Mouse (Mus musculus) embryonic facial prominence, embryonic 12.5 days (tissue): Measurements from ENCODE around the gene Smyd1. TPM values are rescaled to one million over a fixed set of nuclear protein-coding genes. Genes with fewer than 3 reads are reported as not detected.
"Not testable (repeated sequence)": the region's sequence is repeated elsewhere in the genome, so short reads cannot be mapped to it uniquely, and the experiment has no call there.

Experiments used
- ATAC-seq: fragments of 200-750 bp; cut with Nextera tagmentation; 2 replicates; pipeline ENCODE4 v1.8.0; 2017; ENCODE audit not compliant: insufficient number of reproducible peaks, insufficient read depth, low FRiP score, low TSS enrichment
- H3K27ac ChIP-seq: fragments of 300-500 bp; sonication (generic); 2 replicates; pipeline ENCODE4 v1.5.1; 2016; ENCODE audit warnings: mild to moderate bottlenecking
- H3K27me3 ChIP-seq: fragments of 300-500 bp; sonication (generic); 2 replicates; pipeline ENCODE4 v1.6.1; 2016; ENCODE audit warnings: mild to moderate bottlenecking, moderate library complexity
- H3K36me3 ChIP-seq: fragments of 300-500 bp; sonication (generic); 2 replicates; pipeline ENCODE4 v1.6.1; 2016; ENCODE audit warnings: mild to moderate bottlenecking
- H3K4me1 ChIP-seq: fragments of 300-500 bp; sonication (generic); 2 replicates; pipeline ENCODE4 v1.6.1; 2016
- H3K4me2 ChIP-seq: fragments of 300-500 bp; sonication (generic); replicated peaks from 2 replicates; pipeline ENCODE4 v1.6.1; 2016; ENCODE audit warnings: mild to moderate bottlenecking, moderate library complexity
- H3K4me3 ChIP-seq: fragments of 300-500 bp; sonication (generic); 2 replicates; pipeline ENCODE4 v1.5.1; 2016; ENCODE audit warnings: mild to moderate bottlenecking
- H3K9ac ChIP-seq: fragments of 300-500 bp; sonication (generic); 2 replicates; pipeline ENCODE4 v1.6.1; 2016; ENCODE audit warnings: mild to moderate bottlenecking, moderate library complexity
- H3K9me3 ChIP-seq: fragments of 300-500 bp; sonication (generic); 2 replicates; pipeline ENCODE4 v1.6.1; 2016; ENCODE audit warnings: mild to moderate bottlenecking, moderate library complexity
- whole genome bisulfite sequencing: fragments of 180-500 bp; shearing (Covaris S2); methylation state at CpG from one replicate; pipeline ENCODE4 v1.1.7; 2016; 5-methylcytosine and 5-hydroxymethylcytosine counted together
- polyA plus RNA-seq: library from polyadenylated mRNA; unstranded; fragments of >200 nt; fragmentation: Nextera tagmentation; extraction: Ambion mirVana; gene quantifications from 2 replicates; pipeline ENCODE4 v1.2.1, GENCODE M21; 2016

Smyd1 gene
- polyA plus RNA-seq, 1 experiment from 2014 or later: 2.8 TPM

DNA sequence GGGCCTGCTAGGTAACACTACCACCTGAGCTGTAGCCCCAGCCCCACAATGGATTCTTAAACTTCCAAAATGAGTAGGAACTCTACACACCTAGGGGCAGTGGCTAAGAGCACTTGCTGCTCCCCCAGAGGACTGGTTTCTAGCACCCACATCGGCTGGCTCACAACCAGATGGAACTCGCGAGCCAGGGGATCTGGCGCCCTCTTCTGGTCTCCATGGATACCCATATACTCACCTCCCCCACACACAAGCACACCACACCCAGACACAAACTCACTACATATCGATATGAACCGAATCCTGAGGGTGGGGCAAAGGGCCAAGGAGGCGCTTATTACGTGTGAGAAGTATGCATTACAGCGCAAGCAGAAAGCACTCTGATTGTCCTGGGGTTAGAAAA lies 26.0 kb upstream of the Smyd1 start:
- Histone ChIP-seq H3K27me3 (no peaks in the 10 kb centered on the region), H3K4me2 (no peak overlapping the region), H3K9me3 (no peaks in the 10 kb centered on the region), H3K36me3 (no peaks in the 10 kb centered on the region), H3K9ac (no peak overlapping the region), H3K27ac (no peak overlapping the region), H3K4me3 (no peak overlapping the region), H3K4me1 (no peaks in the 10 kb centered on the region)
- 96% methylated on average over 9 of the region's 9 CpGs for WGBS
- no peak for ATAC-seq

- no peaks in the 10 kb centered on the region for H3K4me1 ChIP-seq
- no peak overlapping the region for H3K4me2 ChIP-seq
- no peak for ATAC-seq
- 86% methylated on average over 9 of the region's 9 CpGs for WGBS
- no peak overlapping the region for H3K9ac ChIP-seq
- H3K27me3 ChIP-seq: no peaks in the 10 kb centered on the region
- H3K9me3 ChIP-seq: no peaks in the 10 kb centered on the region
- H3K27ac ChIP-seq: no peak overlapping the region
- no peak overlapping the region for H3K4me3 ChIP-seq
- H3K36me3 ChIP-seq: no peaks in the 10 kb centered on the region
These were observed 19.1 kb upstream of the Smyd1 start for GRCm38 (mm10) chr6:71341179-71341578.

- ATAC-seq: no peak
- WGBS: 76% methylated on average over 4 of the region's 4 CpGs
These were observed 17.3 kb upstream of the Smyd1 start for GRCm38 (mm10) chr6:71339351-71339750.

GRCm38 (mm10) chr6:71338941-71339340 lies 16.9 kb upstream of the Smyd1 start:
- H3K4me1 ChIP-seq: no peaks in the 10 kb centered on the region
- no peak overlapping the region for H3K4me3 ChIP-seq
- no peak overlapping the region for H3K4me2 ChIP-seq
- H3K9ac ChIP-seq: no peak overlapping the region
- 86% methylated on average over 3 of the region's 3 CpGs for WGBS
- H3K27ac ChIP-seq: no peak overlapping the region
- no peaks in the 10 kb centered on the region for H3K36me3 ChIP-seq
- no peaks in the 10 kb centered on the region for H3K27me3 ChIP-seq
- H3K9me3 ChIP-seq: no peaks in the 10 kb centered on the region
- no peak for ATAC-seq

More at GRCm38 (mm10) chr6:71339351-71339750, 17.3 kb upstream of the Smyd1 start:
- no peak overlapping the region for H3K4me2 ChIP-seq
- no peaks in the 10 kb centered on the region for H3K4me1 ChIP-seq
- H3K9ac ChIP-seq: no peak overlapping the region
- no peak overlapping the region for H3K4me3 ChIP-seq
- H3K27ac ChIP-seq: no peak overlapping the region
- H3K27me3 ChIP-seq: no peaks in the 10 kb centered on the region
- H3K9me3 ChIP-seq: no peaks in the 10 kb centered on the region
- no peaks in the 10 kb centered on the region for H3K36me3 ChIP-seq

DNA sequence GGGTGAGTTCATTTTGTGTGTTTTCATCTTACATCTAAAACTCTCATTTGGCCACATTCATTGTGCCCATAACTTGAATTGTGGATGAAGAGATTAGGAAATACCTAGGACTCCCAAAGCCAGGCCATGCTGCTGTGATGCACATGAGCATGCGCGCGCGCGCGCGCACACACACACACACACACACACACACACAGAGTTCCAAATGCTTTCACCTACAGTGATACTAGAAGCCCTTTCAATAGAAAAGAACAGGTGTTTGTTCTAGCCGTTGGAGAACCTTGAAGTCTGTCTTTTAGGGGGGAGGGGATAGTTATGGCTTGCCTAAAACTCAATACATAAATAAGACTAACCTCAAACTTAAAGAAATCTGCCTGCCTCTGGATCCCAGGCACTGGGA lies 15.6 kb upstream of the Smyd1 start:
- H3K9ac ChIP-seq: no peak overlapping the region
- WGBS: 95% methylated on average over 8 of the region's 8 CpGs

GRCm38 (mm10) chr6:71333578-71334273 lies 11.7 kb upstream of the Smyd1 start:
- Histone ChIP-seq H3K4me3 (no peak overlapping the region), H3K27me3 (no peaks in the 10 kb centered on the region), H3K4me1 (no peaks in the 10 kb centered on the region), H3K9me3 (no peaks in the 10 kb centered on the region), H3K27ac (no peak overlapping the region), H3K36me3 (no peaks in the 10 kb centered on the region), H3K9ac (no peak overlapping the region), H3K4me2 (no peak overlapping the region)
- no peak for ATAC-seq
- WGBS: 90% methylated on average over 11 of the region's 11 CpGs

More for the DNA sequence above, 15.6 kb upstream of the Smyd1 start:
- H3K27ac ChIP-seq: no peak overlapping the region
- no peak overlapping the region for H3K4me3 ChIP-seq
- H3K36me3 ChIP-seq: no peaks in the 10 kb centered on the region
- no peak overlapping the region for H3K4me2 ChIP-seq
- no peaks in the 10 kb centered on the region for H3K4me1 ChIP-seq
- no peak for ATAC-seq
- H3K9me3 ChIP-seq: no peaks in the 10 kb centered on the region
- no peaks in the 10 kb centered on the region for H3K27me3 ChIP-seq

DNA sequence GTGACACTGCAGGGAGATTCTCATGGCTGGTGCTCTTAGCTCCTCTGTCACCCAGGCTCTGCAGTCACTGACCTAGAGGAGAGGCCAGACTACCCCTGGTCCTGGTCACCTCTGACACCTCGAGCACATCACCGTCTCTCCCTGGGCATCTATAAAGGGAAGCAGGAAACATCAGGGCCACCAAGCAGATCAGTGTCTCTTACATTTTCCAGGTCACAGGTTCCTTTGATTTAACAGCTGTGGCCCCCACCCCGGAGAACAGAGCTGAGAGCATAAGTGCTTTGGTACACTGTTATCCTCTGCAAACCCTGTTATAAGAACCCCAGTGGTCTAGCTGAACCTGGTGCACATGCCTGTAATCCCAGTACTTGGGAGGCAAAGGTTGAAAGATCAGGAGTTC lies 11.0 kb upstream of the Smyd1 start:
- Histone ChIP-seq H3K9ac (no peak overlapping the region), H3K4me2 (no peak overlapping the region), H3K4me1 (no peaks in the 10 kb centered on the region), H3K9me3 (no peaks in the 10 kb centered on the region), H3K27ac (no peak overlapping the region), H3K36me3 (no peaks in the 10 kb centered on the region), H3K27me3 (no peaks in the 10 kb centered on the region), H3K4me3 (no peak overlapping the region)
- no peak for ATAC-seq
- WGBS: 78% methylated on average over 3 of the region's 3 CpGs

- H3K9ac ChIP-seq: no peak overlapping the region
- 82% methylated on average over 11 of the region's 11 CpGs for WGBS
- H3K4me2 ChIP-seq: no peak overlapping the region
- H3K27ac ChIP-seq: no peak overlapping the region
- H3K9me3 ChIP-seq: no peaks in the 10 kb centered on the region
- H3K36me3 ChIP-seq: no peaks in the 10 kb centered on the region
- H3K4me1 ChIP-seq: no peaks in the 10 kb centered on the region
- H3K27me3 ChIP-seq: no peaks in the 10 kb centered on the region
- H3K4me3 ChIP-seq: no peak overlapping the region
- no peak for ATAC-seq
These were observed 10.4 kb upstream of the Smyd1 start for GRCm38 (mm10) chr6:71332236-71332965.

- H3K4me1 ChIP-seq, H3K27me3 ChIP-seq, H3K4me3 ChIP-seq, H3K27ac ChIP-seq, H3K9ac ChIP-seq, H3K4me2 ChIP-seq, H3K9me3 ChIP-seq, ATAC-seq, H3K36me3 ChIP-seq: not testable (repeated sequence)
- 89% methylated on average over 2 of the region's 4 CpGs for WGBS
These were observed 9.5 kb upstream of the Smyd1 start for GRCm38 (mm10) chr6:71331491-71331890.

- no peak for ATAC-seq
- H3K36me3 ChIP-seq: no peaks in the 10 kb centered on the region
- 82% methylated on average over 7 of the region's 7 CpGs for WGBS
- H3K27ac ChIP-seq: no peak overlapping the region
- no peak overlapping the region for H3K9ac ChIP-seq
- H3K9me3 ChIP-seq: no peaks in the 10 kb centered on the region
- no peaks in the 10 kb centered on the region for H3K27me3 ChIP-seq
- no peaks in the 10 kb centered on the region for H3K4me1 ChIP-seq
- H3K4me2 ChIP-seq: no peak overlapping the region
- no peak overlapping the region for H3K4me3 ChIP-seq
These were observed 8.5 kb upstream of the Smyd1 start for GRCm38 (mm10) chr6:71330486-71330885.

- Histone ChIP-seq H3K9me3 (no peaks in the 10 kb centered on the region), H3K36me3 (no peaks in the 10 kb centered on the region), H3K4me3 (no peak overlapping the region), H3K9ac (no peak overlapping the region), H3K27ac (no peak overlapping the region), H3K4me1 (no peaks in the 10 kb centered on the region), H3K27me3 (no peaks in the 10 kb centered on the region), H3K4me2 (no peak overlapping the region)
- no peak for ATAC-seq
- 87% methylated on average over 6 of the region's 6 CpGs for WGBS
These were observed 7.8 kb upstream of the Smyd1 start for GRCm38 (mm10) chr6:71329881-71330280.

- no peak overlapping the region for H3K4me3 ChIP-seq
- no peak for ATAC-seq
- H3K4me1 ChIP-seq: no peaks in the 10 kb centered on the region
- H3K36me3 ChIP-seq: no peaks in the 10 kb centered on the region
- no peak overlapping the region for H3K4me2 ChIP-seq
- H3K9me3 ChIP-seq: no peaks in the 10 kb centered on the region
- WGBS: 85% methylated on average over 9 of the region's 9 CpGs
- no peak overlapping the region for H3K27ac ChIP-seq
- H3K27me3 ChIP-seq: no peaks in the 10 kb centered on the region
- H3K9ac ChIP-seq: no peak overlapping the region
These were observed 2.8 kb upstream of the Smyd1 start for GRCm38 (mm10) chr6:71324816-71325215.
